Mouse (Mus musculus) mouse trophoblast stem cell (cell line): ENCODE results near the gene Tmem269.

Experiments used
- in situ Hi-C, 2 experiments: fragments of 300-500 bp; cut with MseI, MboI; formaldehyde crosslinking; loops; 2 replicates in 1 of 2; 3 replicates in 1 of 2; pipeline ENCODE4 v1.15.1; 2025

Tmem269 gene

GRCm38 (mm10) chr4:119218169-119218568 is at the start of gene Tmem269:
Tmem269 (minus strand) TSS chr4:119218217.
- in situ Hi-C loops = no loop called here

DNA sequence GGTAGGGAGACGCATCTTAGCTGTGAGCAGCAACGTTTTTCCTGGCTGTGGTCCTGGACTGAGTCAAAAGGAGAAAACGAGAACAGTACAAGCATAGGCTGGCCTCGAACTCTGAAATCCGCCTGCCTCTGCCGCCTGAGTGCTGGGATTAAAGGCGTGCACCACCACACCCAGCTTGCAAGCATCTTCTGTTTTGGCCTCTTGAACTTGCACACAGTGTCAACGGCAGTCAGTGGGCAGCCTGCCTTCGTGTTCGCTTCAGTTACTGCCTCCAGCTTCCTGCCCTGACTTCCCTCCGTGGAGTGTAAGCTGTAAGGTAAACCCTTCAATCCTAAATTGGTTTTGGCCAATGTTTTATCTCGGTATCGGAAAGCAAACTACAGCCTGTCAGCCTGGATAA is 48.6 kb upstream of the Tmem269 start:
- in situ Hi-C loops = no loop called here

- in situ Hi-C loops = no loop called here
These were observed 45.4 kb upstream of the Tmem269 start for GRCm38 (mm10) chr4:119263459-119263858.

- in situ Hi-C loops = no loop called here
These were observed 44.5 kb upstream of the Tmem269 start for GRCm38 (mm10) chr4:119262483-119262882.

DNA sequence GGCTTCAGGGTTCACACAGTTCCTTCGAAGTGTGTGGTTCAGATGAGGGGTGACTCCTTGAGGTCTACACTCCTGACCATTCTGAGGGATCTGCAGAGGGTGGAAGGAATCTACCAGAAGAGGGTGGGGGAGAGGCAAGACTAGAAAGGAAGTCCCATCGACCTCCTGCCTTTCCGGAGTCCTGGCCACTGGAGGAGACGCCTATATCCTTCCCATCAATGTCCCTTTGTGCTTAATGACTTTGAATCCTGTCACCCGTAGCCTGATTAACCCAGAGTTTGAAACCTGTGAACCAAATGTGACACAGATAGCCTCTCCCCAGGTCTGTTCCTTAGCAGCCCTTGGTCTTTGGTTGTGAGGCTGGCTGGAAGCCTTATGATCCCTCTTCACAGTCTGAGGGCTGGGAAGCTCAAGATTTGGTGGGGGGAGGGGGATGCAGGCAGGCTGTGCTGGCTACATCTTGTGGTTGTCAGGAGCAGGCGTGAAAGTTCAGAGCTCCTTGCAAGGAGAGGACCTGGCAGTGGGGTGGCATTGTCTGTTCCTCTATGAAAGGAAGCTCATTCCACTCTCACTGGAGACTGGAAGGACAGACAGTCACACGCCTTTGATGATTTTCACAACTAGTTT is 43.2 kb upstream of the Tmem269 start:
- in situ Hi-C loops = no loop called here

- in situ Hi-C loops = no loop called here
These were observed 41.6 kb upstream of the Tmem269 start for GRCm38 (mm10) chr4:119259344-119260254.

GRCm38 (mm10) chr4:119257083-119257482 is 39.1 kb upstream of the Tmem269 start:
- in situ Hi-C loops = no loop called here

DNA sequence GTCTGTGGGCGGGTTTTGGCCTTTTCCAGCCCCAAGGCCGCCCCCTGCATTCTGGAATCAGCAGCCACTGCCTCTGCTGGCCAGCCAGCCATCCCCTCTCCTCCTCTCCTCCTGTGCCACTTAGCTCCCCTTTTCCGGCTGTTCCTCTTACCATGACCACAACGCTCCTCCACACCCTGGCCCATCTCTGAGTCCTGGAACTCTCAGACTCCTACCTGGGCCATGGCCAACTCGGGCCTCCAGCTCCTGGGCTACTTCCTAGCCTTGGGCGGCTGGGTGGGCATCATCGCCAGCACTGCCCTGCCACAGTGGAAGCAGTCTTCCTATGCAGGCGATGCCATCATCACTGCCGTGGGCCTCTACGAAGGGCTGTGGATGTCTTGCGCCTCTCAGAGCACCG is 37.3 kb upstream of the Tmem269 start, which contains the start of gene Cldn19:
Cldn19 (plus strand) TSS at position 64 of the 400 bp plus-strand sequence.
- in situ Hi-C loops = no loop called here

DNA sequence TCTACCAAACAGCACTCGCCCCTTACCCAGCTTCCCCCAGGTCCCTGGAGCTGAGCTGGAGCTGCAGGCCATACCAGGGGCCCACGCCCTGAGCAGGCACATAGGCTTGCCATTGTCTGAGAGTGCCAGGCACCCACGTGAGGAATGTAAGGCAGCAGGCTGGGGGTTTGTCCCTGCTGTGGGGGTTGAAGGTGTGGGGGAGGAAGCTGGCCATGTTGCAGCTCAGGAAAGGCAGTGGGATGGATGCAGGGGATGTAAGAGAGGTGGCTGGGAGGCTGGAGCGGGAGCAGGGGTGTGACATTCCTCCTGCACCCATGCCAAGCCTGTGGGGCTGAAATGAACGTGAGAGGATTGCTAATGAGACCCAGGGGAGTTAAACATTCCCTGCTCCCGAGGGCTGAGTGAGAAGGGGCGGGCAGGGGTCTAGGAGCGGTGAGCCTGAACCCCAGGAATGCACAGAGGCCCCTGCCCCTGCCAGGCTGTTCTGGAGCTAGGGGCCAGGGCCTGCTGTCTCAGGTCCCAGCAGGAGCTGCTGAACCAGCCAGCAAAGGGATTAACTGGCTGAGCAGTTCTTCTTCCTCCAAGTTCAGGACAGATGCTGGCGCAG is 36.1 kb upstream of the Tmem269 start:
- in situ Hi-C loops = no loop called here

- in situ Hi-C loops = no loop called here
These were observed 34.2 kb upstream of the Tmem269 start for GRCm38 (mm10) chr4:119252025-119252808.

DNA sequence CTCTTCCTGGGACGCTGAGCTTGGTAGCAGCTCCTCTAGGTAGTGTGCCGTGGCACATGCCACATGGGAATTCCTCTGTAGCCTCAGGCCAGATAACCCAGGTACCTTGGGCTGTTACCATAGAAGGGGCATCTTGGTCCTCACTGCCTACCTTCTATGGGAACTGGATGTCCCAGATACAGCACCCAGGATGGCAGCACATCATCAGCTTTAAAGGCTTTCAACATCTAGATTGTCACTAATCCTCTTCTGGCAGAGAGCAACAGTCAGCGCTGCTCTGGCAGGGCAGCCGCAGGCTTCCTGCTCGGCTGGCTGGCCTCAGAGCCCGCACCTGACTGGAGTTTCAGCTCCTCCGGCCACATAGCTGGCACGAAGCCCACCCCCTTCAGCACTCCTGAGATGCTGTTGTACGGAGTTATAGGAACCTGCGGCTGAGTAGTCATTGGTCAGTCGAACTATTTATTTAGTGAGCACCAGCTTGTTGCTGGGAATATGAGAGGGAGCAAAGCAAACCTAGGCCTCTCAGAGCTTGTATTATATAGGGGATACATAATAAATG is 30.5 kb upstream of the Tmem269 start:
- in situ Hi-C loops = loop anchor here (10.0 kb wide), 2 partner anchors 106 to 216 kb away; no protein-coding TSS in a partner anchor

- in situ Hi-C loops = loop anchor here (10.0 kb wide), 2 partner anchors 107 to 217 kb away; no protein-coding TSS in a partner anchor
These were observed 29.6 kb upstream of the Tmem269 start for GRCm38 (mm10) chr4:119247462-119248235.

GRCm38 (mm10) chr4:119246688-119247225 is 28.7 kb upstream of the Tmem269 start:
- in situ Hi-C loops = loop anchor here (10.0 kb wide), 2 partner anchors 108 to 218 kb away; no protein-coding TSS in a partner anchor

GRCm38 (mm10) chr4:119245961-119246360 is 27.9 kb upstream of the Tmem269 start:
- in situ Hi-C loops = loop anchor here (10.0 kb wide), 2 partner anchors 109 to 219 kb away; no protein-coding TSS in a partner anchor

- in situ Hi-C loops = loop anchor here (10.0 kb wide), 2 partner anchors 109 to 219 kb away; no protein-coding TSS in a partner anchor
These were observed 27.5 kb upstream of the Tmem269 start for GRCm38 (mm10) chr4:119245556-119245955.

DNA sequence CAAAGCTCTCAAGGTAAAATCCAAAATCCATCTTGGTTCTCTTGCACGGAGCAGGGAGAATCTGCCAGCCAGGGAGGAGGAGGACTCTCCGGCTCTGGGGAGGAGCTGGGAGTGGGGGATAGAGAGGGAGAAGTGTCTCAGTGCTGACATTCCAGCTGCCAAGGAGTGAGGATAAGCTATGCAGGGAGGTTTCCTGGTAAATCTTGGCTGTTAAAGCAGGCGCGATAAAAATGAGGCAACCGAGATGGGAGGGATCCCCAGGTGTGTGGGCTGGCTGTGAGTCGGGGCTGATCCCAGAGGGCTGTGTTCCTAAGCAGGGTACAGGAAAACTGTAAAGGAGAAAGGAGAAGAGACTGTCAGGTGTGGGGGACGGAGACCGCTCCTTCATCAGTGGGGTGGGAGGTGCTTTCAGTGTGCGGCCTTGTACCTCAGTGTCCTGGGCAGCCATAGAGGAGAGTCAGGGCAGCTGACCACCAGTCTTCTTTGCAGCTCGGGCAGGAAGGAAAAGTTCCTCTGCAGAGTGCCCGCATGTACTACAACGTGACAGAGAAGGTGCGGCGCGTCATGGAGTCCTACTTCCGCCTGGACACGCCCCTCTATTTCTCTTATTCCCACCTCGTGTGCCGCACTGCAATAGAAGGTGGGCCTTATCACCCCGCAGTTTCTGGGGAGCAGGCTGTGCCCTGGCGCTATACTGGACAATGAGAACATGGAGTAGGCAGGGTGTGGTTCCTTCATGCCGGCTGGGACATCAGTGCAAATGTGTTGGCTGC is 26.6 kb upstream of the Tmem269 start:
- in situ Hi-C loops = loop anchor here (10.0 kb wide), 2 partner anchors 110 to 220 kb away; no protein-coding TSS in a partner anchor

DNA sequence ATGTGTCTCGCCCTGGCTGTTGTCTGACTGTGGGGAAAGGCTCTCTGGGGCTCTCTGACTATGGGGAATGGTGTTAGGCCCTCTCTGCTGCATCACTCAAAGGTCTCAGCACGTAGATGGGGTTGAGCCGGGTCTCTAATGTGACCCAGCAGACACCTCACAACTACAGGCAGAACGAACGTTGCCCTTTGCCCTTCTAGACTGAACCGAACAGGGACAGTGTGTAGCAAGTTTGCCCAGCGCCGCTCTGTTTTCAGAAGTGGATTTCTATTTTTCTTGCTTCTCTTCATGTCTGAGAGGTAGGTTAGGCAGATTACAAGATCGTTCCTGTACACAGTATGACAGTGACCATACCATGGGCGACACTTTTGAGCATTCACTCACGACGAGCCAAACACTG is 24.6 kb upstream of the Tmem269 start:
- in situ Hi-C loops = loop anchor here (10.0 kb wide), 2 partner anchors 112 to 222 kb away; no protein-coding TSS in a partner anchor

- in situ Hi-C loops = loop anchor here (10.0 kb wide), 2 partner anchors 113 to 223 kb away; no protein-coding TSS in a partner anchor
These were observed 23.6 kb upstream of the Tmem269 start for GRCm38 (mm10) chr4:119241664-119242063.
